Mouse (Mus musculus): ENCODE results near the gene Bicral.

GRCm38 (mm10) chr17:46870913-46871312, 12.6 kb upstream of the Bicral start:
- TF ChIP-seq CTCF (IDR thresholded peaks at IDR 0.05; ENCODE audit: borderline replicate concordance, insufficient read depth, low read depth, low read length) = no peak
- no peak for TF ChIP-seq POLR2A (IDR thresholded peaks at IDR 0.05; ENCODE audit: borderline replicate concordance, insufficient read depth, low read length)

Measured in cerebellum, adult 2 months (tissue).